Comparison of ENCODE assay signal across 9 mouse cellular contexts in genomic region chr17:48931621-48932405, GRCm38 (mm10). TPM values are rescaled to one million over a fixed set of nuclear protein-coding genes. Genes with fewer than 3 reads are reported as not detected.
DNase-seq lines count a peak whose midpoint lies in the region; ATAC-seq and TF ChIP-seq lines count a peak whose summit lies in the region.
"Had no signal": no experiment of that assay in that cellular context is flagged by ENCODE, and none has a peak within 500 bp of the region (broad histone marks: within the 10 kb centered on the region; RNA-seq: fewer than 3 reads in every experiment).

Gene Lrfn2 (plus strand): TSS chr17:48932379.

- H3K27ac ChIP-seq in bone marrow, adult 2 months (ENCODE audit: control insufficient read depth, insufficient read depth, low read depth, low read length, poor library complexity), result no peak within 1 kb of the TSS; the same call in 1 of the 2 replicates
- H3K27ac ChIP-seq in embryonic facial prominence, embryonic 13.5 days, result no peak within 1 kb of the TSS
- H3K27ac ChIP-seq in limb, embryonic 12.5 days, result no peak within 1 kb of the TSS
- peak within 1 kb of the TSS; percentile 65 for H3K27ac ChIP-seq in midbrain, embryonic 13.5 days
- H3K27ac ChIP-seq: macrophage had no signal

- peaks cover 41% of the 10 kb centered on the region for H3K27me3 ChIP-seq in embryonic facial prominence, embryonic 13.5 days
- peaks cover 47% of the 10 kb centered on the region for H3K27me3 ChIP-seq in limb, embryonic 12.5 days
- peaks cover 37% of the 10 kb centered on the region for H3K27me3 ChIP-seq in midbrain, embryonic 13.5 days

- H3K36me3 ChIP-seq in embryonic facial prominence, embryonic 13.5 days, result no peaks in the 10 kb centered on the region
- no peaks in the 10 kb centered on the region for H3K36me3 ChIP-seq in limb, embryonic 12.5 days
- H3K36me3 ChIP-seq in midbrain, embryonic 13.5 days, result no peaks in the 10 kb centered on the region

- no peak for TF ChIP-seq POLR2A in bone marrow, adult 2 months (IDR thresholded peaks at IDR 0.05; ENCODE audit: borderline replicate concordance, control insufficient read depth, low read depth, low read length)

- peak within 1 kb of the TSS; percentile 83 for H3K4me2 ChIP-seq in embryonic facial prominence, embryonic 13.5 days
- peak within 1 kb of the TSS; percentile 77 for H3K4me2 ChIP-seq in limb, embryonic 12.5 days
- H3K4me2 ChIP-seq in midbrain, embryonic 13.5 days (replicated peaks), result peak within 1 kb of the TSS; percentile 79

- no peaks in the 10 kb centered on the region for H3K9me3 ChIP-seq in embryonic facial prominence, embryonic 13.5 days
- H3K9me3 ChIP-seq in limb, embryonic 12.5 days, result no peaks in the 10 kb centered on the region
- H3K9me3 ChIP-seq in midbrain, embryonic 13.5 days, result no peaks in the 10 kb centered on the region

- H3K9ac ChIP-seq in embryonic facial prominence, embryonic 13.5 days, result peak within 1 kb of the TSS; percentile 79
- H3K9ac ChIP-seq in limb, embryonic 12.5 days (replicated peaks), result peak within 1 kb of the TSS; percentile 64
- H3K9ac ChIP-seq in midbrain, embryonic 13.5 days (replicated peaks), result peak within 1 kb of the TSS; percentile 77

- peak; percentile 83 for ATAC-seq in embryonic facial prominence, embryonic 13.5 days (ENCODE audit: insufficient number of reproducible peaks, insufficient read depth, low FRiP score, low TSS enrichment, low read depth)
- ATAC-seq in limb, embryonic 12.5 days (ENCODE audit: insufficient number of reproducible peaks, insufficient read depth, low FRiP score, low TSS enrichment, low read depth), result peak; percentile 91
- peak; percentile 94 for ATAC-seq in midbrain, embryonic 13.5 days
- ATAC-seq in monocyte, adult 5-6 weeks (replicated peaks; ENCODE audit: insufficient number of reproducible peaks, low FRiP score, low TSS enrichment, poor library complexity, severe bottlenecking), result no peak

- no peaks in the 10 kb centered on the region for H3K4me1 ChIP-seq in bone marrow, adult 2 months (ENCODE audit: control insufficient read depth, insufficient read depth, low read length)
- H3K4me1 ChIP-seq in embryonic facial prominence, embryonic 13.5 days, result peaks cover 16% of the 10 kb centered on the region
- peaks cover 3% of the 10 kb centered on the region for H3K4me1 ChIP-seq in limb, embryonic 12.5 days (replicated peaks)
- peaks cover 20% of the 10 kb centered on the region for H3K4me1 ChIP-seq in midbrain, embryonic 13.5 days (replicated peaks)

- H3K4me3 ChIP-seq in bone marrow, adult 2 months (replicated peaks; ENCODE audit: control insufficient read depth, low read depth, low read length), result no peak within 1 kb of the TSS
- peak within 1 kb of the TSS; percentile 54 for H3K4me3 ChIP-seq in embryonic facial prominence, embryonic 13.5 days
- peak within 1 kb of the TSS; percentile 48 for H3K4me3 ChIP-seq in limb, embryonic 12.5 days (replicated peaks)
- H3K4me3 ChIP-seq in midbrain, embryonic 13.5 days (replicated peaks), result peak within 1 kb of the TSS; percentile 57

- DNase-seq in heart, adult 9 months (ENCODE audit: low spot score in 2 of 2), result peak; percentile 66 to 75
- peak; percentile 68 for DNase-seq in kidney, adult 9 months
- peak; percentile 14 to 66 for DNase-seq in spleen, postnatal 10 days (ENCODE audit: low spot score in 2 of 2)

- WGBS in bone marrow, adult 2 months, result 1% methylated on average over 56 of the region's 56 CpGs
- WGBS in embryonic facial prominence, embryonic 13.5 days, result under 1% methylated on average over 55 of the region's 56 CpGs
- WGBS in limb, embryonic 12.5 days, result under 1% methylated on average over 55 of the region's 56 CpGs
- WGBS in midbrain, embryonic 13.5 days, result under 1% methylated on average over 54 of the region's 56 CpGs

- peak; percentile 54 for TF ChIP-seq CTCF in bone marrow, adult 2 months (IDR thresholded peaks at IDR 0.05; ENCODE audit: control insufficient read depth, insufficient read depth, low read length)

RNA-seq across cellular contexts. Expression of gene Lrfn2, which starts in this region (rescaled TPM):
- not detected in 2 replicates for polyA plus RNA-seq in bone marrow, adult 2 months (2011; ENCODE audit: insufficient read depth, insufficient read length, low replicate concordance, missing spikeins)
- 0.96 and 1.0 TPM in 2 replicates for polyA plus RNA-seq in embryonic facial prominence, embryonic 13.5 days (2015; fragmentation: Nextera tagmentation; extraction: Ambion mirVana)
- 0.19 and 0.22 TPM in 2 replicates for polyA plus RNA-seq in limb, embryonic 12.5 days (2016; fragmentation: Nextera tagmentation; extraction: Ambion mirVana)
- 4.6 and 4.9 TPM in 2 replicates for polyA plus RNA-seq in midbrain, embryonic 13.5 days (2015; fragmentation: Nextera tagmentation; extraction: Ambion mirVana)
- total RNA-seq in monocyte, adult 5-6 weeks (2017), result not detected in 3 replicates
- polyA plus RNA-seq: macrophage had no signal

Comparison
In these comparisons a context has a peak if more than half of its experiments do, and no peak if none do; other contexts are left out.
1. Peak in ATAC-seq, H3K4me3 ChIP-seq, H3K9ac ChIP-seq and H3K4me2 ChIP-seq in limb, embryonic 12.5 days; RNA of the gene not detected or under 1 TPM.